Mouse (Mus musculus): ENCODE results near the gene Prpf38b.
"Not testable (repeated sequence)": the region's sequence is repeated elsewhere in the genome, so short reads cannot be mapped to it uniquely, and the experiment has no call there.

The Prpf38b gene

DNA sequence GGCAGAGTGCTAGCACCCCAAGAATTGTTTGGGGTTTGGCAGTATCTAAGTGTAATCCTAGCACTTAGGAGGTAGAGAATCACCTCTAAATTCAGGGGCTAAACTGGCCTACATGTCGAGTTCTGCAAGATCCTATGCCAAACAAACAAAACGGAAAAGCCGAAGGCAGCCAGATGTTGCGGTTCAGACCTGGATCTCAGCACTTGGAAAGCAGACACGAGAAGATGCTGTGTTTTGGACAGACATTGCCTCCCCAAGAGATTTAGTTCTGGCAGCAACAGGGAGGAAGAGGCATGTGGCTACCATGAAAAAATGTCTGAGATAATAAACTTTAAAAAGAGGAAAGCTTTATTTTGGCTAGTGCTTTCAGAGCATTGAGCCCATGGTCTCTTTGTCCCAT is 10.8 kb downstream of the Prpf38b start:
- DNase-seq (ENCODE audit: low spot score): no peak

DNA sequence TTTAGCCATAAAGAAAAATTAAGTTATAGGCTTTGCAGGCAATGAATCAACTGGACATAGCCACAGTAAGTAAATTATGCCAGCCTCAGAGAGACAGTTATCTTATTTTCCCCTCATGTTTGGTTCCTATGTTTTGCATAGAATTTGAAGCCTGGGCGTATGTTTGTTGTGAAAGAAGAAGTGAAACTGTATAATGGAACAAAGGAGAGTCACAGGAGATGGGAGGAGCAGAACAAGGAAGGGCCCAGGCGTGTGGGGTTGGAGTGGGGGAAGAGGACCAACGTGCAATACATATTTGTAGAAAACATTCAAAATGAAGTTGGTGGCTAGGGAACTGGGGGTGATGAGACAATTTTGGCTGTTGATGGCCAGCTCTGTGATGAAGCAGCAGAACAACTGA is 11.4 kb downstream of the Prpf38b start:
- DNase-seq (ENCODE audit: low spot score): no peak

DNA sequence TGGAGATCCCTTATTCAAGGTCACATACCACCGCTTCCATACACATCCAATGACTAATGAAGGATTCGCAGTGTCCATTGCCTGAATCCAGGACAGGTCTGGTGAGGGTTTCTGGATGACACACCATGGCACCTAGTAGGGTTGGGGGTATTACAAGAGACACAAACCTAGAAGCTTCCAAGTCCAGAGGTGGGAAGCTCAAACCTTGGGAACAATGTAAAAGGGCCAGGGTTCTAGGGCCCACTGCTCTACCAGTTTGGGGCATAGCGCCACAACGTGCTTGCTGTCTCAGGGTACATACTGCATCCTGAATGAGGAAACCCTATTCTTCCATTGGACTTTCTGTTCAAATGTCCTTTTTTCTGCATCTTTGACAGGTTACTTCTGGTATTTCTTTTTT is 12.9 kb downstream of the Prpf38b start:
- DNase-seq (ENCODE audit: low spot score): no peak

DNA sequence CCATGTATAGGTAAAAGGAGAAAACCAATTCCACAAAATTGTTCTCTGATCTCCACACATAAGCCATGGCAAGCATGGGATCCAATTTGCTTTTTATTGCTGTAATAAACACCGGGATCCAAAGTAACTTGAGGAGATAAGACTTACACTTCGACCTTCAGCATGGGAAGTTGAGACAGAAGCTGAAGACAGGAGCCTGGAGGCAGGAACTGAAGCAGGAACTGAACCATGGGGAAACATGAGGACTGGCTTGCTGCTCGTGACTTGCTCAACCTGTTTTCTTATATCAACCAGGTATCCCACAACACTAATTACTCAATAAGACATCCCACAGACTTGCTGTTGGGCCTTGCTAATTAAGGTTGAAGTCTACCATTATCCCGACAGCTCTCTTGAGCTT is 18.6 kb downstream of the Prpf38b start:
- no peak for DNase-seq (ENCODE audit: low spot score)

DNA sequence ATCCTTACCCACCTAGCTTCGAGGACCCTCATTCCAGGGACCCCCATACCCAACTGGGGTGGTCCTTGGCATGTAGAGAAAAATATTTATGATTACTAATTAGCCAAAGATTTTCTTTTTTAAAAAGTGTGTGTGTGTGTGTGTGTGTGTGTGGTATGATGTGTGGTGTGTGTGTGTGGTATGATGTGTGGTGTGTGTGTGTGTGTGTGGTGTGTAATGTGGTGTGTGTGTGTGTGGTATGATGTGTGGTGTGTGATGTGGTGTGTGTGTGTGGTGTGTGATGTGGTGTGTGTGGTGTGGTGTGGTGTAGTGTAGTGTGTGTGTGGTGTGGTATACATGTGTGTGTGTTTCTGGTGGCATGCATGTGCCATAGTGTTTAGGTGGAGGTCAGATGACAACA is 19.4 kb downstream of the Prpf38b start:
- DNase-seq (ENCODE audit: low spot score): no peak

DNA sequence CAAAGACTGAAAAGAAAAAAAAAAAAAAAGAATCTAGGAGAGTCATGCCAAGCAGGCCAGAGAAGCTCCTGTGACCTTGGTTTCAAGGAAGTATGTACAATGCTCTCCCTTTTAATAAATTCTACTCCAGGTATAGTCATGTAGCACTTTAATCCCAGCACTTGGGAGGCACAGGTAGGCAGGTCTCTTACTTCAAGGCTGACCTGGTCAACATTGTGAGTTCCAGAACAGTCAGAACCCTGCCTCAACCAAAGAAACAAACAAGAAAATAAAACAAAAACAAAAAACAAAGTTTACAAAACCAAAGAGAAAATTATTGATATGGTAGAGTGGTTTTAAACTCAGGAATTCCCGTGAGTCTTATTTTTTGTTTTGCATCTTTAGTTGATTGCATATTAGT is 21.6 kb downstream of the Prpf38b start, which contains the start of gene Fndc7:
TSS of gene Fndc7 (minus strand) at position 101 of the 400 bp plus-strand sequence.
- DNase-seq (ENCODE audit: low spot score): no peak

DNA sequence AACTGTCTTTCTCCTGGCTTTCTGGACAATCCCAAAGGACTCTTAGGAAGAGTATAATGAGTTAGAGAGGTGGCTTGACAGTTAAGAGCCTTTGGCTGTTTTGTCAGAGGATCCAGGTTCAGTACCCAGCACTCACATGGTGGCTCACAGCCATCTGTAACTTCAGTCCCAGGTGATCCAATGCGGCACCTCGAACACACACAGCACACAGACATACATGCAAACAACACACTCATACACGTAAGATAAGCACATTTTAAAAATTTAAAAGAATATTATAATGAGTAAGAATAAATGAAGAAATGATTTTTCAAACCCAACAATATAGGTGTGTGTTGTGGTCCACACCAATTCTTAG is 23.9 kb downstream of the Prpf38b start:
- DNase-seq (ENCODE audit: low spot score): no peak

DNA sequence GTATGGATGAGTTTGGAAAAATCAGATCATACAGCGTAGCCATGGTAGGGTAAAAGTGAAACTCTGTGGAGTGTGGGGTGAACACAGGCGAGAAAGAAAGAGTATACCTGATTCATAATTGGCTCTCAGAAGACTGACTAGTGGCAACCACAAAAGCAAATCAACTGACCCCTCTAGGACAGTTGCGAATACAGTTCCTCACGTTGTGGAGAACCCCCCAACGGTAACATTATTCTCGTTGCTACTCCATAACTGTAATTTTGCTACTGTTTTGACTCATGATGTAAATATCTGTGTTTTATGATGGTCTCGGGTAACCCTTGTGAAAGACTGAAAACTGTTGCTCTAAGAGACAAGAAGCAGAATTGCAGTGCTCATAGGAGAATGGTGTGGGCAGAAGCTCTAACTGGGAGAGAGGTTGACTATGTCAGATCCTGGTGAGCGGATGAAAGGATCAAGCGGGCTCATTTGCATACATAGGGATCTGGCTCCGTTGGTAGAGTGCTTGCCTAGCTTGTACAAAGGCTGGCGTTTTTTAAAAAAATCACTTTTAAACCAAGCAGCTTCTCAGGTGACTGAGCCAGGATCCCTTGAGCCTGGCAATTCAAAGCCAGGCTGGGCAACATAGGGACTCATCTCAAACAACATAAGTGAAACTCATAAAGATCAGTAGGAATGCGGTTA is 24.5 kb downstream of the Prpf38b start:
- no peak for DNase-seq (ENCODE audit: low spot score)

DNA sequence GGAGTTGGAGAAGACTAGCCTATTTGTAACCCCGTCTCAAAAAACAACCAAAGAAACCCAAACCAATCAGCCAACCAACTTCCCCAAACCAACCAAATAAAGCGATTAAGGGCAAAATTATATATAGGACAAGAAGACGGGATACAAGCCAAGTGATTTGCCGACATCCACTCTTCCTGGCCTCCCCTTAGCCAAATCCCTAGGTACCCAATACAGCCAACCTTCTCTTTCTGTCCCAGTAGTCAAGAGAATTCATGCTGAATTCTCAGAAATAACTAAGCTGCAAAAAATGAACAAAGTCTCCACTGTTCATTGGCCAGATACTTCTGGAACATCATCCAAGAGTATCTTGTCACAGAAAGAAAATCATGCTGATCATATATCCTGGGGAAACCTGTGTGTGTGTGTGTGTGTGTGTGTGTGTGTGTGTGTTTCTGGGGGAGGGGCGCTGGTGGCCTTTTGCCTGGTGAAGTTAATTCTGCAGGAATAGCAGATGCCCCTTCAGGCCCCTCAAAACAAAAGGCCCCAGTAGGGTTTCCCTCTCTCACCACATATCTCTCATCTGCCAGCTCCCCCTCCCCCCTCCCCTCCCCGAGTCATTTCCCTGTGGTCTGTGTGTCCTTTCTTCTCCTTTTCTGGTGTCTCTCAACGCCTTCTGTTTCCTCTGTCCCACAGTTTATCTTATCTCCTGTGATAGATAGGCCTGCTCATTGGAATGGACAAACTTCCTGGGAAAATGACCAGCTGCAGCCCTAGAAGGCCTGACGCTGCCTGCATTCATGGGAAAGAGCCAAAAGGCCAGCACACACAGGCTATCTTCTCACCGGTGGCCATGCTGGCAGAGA is 25.6 kb downstream of the Prpf38b start:
- no peak for DNase-seq (ENCODE audit: low spot score)

DNA sequence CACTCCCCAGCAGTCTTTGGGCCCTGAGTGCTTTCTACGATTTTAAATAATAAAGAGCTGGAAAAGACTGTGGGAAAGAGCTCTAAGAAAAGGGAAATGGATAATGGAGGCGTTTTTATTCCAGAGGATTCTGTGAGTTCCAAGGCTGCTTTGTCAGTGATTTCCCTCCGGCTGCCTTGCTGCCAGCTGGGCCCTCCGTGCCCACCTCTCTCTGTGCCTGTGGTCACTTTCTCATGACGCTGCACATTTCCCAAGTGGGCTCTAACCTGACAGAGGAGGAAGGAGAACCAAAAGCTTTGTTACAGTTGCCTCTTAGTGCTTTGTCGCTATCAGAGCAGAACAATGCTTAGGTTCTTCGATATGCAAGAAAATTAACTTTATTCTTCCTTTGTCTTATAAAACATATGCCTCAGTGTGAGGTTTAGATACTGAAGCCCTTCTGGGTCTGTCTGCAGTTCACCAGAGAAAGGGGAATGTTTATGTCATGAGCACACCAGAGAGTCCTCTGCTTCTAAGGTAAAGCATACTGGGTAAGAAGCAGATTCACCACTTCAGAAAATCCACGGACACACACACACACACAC is 26.7 kb downstream of the Prpf38b start:
- no peak for DNase-seq (ENCODE audit: low spot score)

DNA sequence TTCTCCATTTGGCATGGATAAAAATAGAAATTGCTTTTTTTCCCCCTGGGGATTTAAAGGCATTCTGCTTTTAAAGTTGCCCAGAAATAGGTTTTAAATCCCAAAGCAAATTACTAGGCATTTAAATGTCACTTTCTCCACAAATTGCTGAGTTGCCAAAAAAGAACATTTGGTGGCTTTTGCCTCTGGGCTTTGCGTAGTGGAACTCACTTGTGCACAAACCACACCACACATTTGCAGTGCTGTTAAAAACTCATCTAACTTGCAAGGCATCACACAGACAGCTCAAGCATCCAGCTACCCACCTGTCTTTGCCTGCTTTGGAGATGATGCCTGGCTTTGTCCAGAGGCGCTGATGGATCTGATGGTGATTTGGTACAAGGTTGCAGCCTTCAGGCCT is 28.5 kb downstream of the Prpf38b start:
- DNase-seq (ENCODE audit: low spot score): no peak

DNA sequence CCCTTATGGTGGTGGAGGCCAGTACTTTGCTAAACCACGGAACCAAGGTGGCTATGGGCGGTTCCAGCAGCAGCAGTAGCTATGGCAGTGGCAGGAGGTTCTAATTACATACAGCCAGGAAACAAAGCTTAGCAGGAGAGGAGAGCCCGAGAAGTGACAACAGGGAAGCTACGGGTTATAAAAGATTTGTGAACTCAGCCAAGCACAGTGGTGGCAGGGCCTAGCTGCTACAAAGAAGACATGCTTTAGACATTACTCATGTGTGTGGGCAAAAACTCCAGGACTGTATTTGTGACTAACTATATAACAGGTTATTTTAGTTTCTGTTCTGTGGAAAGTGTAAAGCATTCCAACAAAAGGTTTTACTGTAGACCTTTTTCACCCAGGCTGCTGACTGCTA is 29.7 kb downstream of the Prpf38b start:
- DNase-seq (ENCODE audit: low spot score): not testable (repeated sequence)

DNA sequence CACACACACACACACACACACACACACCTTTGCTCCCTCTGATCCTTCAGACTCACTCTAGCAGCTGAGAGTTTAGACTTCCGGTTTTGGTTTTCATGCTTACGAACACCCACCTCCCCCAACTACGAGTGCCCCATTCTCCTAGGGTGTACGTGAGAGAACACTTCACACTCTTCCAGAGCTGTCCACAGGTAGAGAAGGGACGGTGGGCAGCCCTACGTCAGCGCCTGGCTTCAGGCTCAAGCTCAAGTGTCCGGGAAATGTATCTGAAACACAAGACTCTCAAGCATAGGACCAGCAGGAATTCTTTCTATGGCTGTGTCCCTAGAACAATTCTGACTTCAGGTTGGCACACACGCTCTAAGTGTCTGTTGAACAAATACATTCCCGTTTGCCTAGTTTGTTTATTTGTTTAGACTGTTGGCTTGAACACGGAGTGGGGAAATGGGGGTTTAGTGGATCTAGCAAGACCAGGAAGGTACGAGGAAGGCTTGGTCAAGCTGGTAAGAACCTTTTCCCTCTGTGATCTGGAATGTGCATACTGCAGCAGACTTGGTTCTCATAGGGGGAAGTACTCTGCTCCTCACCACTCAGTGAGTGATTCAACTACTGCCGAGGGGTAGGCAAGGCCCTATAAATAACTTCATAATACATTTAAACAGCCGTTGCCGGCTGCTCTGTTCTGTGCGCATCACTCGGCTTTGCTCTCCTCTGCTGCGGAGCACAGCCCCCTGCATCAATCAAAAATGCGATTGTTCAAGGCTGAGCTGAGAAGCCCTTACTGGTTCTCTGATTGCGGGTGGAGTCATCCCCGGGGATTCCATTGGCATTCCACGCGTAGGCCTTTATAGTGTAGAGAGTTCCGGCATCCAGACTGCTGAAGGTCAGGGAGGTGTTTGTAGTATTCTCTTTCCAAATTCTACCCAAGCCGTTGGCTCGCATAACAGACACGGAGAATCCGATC is 30.7 kb downstream of the Prpf38b start:
- no peak for DNase-seq (ENCODE audit: low spot score)

DNA sequence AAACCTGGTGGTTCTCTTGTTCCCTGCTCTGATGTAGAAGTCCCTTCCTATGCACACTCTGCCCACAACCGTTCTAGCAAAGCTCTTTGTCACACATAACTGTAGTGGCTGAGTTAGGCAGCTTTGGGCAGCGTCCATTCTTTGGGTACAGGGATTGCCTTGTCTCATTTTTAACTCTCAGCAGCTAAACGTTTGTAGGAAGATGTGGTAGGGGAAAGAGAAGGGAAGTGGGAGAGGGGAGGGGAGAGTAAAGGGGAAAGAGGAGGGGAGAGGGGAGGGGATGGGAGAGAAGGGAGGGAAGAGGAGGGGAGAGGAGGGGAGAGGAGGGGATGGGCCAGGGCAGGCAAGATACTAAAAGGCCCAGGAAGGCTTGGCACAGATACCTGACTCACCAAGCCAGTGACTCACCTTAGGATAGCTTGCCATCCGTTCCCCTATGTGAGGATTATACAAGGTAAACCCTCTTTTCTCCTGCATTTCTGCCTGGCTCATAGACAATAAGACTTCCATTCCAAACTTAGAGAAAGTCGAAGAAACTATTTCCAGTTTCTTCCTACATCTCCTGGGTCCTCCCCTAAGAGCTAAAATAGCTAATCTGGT is 31.6 kb downstream of the Prpf38b start:
- DNase-seq (ENCODE audit: low spot score): no peak

DNA sequence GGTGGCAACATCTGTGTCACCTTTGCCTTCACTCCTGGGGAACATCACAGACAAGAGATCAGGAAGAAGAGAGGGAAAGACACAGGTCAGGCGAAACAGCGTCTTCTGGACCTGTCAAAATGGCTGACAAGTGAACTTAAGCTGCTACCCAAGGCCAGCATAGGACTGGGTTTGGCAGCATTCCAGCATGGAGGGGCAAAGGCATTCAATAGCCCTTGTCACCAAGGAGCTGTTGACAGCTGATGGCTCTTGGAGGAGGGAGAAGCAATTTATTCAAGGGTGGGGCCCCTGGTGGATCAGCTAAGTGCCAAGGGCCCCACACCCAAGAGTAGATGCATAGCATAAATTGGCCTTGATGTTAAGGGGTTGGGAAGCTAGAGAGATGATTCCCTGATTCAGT is 32.4 kb downstream of the Prpf38b start:
- no peak for DNase-seq (ENCODE audit: low spot score)

DNA sequence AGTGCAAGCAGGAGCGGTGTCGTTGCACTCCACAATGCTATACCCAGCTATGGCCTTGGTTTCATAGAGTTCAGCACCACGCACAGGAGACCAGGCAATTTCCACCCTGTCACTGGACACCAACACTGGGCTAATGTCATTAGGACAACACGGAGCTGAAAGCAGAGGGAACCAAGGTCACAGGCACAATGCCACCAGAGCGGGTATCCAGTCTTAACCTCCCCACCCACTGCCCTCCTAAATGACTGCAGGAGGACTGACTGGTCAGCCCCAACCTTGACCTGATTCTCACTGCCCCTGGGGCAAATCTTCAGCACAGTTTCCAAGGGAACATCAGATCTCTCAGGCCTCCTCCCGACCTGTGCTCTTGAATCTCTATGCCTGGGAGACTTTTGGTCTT is 40.9 kb downstream of the Prpf38b start:
- DNase-seq (ENCODE audit: low spot score): no peak

DNA sequence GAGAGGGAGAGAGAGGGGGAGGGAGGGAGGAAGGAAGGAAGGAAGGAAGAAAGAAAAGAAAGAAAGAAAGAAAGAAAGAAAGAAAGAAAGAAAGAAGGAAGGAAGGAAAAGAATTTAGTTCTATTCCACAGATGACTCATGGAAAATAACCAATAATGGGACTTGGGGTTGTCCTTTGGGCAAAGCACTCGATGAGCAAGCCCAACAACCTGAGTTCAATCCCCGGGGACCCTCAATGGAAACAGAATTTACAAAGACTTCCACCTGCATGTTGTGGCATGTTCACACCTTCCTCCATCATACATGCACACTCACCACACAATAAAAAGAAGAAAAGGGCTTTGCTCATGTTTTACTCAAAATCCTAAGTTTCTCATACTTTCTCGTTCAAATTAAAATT is 44.1 kb downstream of the Prpf38b start:
- DNase-seq (ENCODE audit: low spot score): no peak

DNA sequence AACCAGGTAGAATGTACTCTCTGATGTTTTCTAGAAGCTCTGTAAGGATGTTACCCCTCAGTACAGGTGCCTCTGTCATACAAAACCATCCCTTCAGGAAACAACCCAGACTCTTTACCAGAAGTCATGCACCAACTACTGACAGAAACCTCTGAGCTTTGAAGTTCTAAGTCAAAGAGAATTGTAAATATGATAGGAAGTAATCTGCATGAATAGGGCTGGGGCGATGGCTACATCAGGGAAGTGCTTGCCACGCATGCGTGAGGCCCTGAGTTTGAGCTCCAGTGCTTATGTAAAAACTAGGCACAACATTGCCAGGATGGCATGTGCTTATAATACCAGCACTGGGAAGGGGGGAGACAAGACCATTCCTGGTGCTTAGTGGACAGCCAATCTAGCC is 45.9 kb downstream of the Prpf38b start:
- no peak for DNase-seq (ENCODE audit: low spot score)

DNA sequence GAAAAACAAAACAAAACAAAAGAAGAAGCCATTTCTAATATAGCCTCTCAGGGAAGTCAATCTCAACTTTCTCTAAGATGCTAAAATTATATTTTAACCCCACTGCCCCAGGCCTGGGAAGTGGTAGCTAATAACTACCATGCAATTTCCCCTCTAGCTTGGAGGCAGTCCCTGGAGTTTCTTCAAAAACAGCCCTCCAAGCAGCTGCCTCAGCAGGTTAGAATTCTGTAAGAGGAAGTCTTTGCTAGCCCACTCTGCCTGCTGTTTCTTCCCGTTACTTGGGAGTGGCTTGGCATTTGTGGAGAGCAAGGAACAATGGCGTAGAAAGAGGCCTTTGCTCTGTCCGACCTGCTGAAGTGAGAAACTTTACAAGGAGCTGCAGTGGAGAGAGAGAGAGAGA is 46.4 kb downstream of the Prpf38b start:
- no peak for DNase-seq (ENCODE audit: low spot score)

DNA sequence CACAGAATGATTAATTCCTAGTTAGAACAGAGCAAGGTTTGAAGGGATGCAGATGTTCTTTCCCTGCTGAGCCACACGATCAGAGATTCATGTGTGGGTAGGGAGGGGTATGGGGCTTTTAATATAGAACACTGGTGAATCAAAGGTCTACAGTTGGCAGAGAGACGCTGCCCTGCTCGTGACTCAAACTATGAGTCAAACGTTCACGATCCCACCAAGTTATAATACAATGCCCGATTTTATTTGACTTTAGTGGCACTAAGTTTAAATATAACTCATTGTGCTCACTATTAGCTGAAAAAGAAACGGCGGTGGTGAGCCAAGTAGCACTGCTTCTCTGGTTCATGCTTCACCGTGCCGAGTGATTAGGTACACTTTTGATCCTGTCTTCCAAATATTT is 48.4 kb downstream of the Prpf38b start:
- no peak for DNase-seq (ENCODE audit: low spot score)

DNA sequence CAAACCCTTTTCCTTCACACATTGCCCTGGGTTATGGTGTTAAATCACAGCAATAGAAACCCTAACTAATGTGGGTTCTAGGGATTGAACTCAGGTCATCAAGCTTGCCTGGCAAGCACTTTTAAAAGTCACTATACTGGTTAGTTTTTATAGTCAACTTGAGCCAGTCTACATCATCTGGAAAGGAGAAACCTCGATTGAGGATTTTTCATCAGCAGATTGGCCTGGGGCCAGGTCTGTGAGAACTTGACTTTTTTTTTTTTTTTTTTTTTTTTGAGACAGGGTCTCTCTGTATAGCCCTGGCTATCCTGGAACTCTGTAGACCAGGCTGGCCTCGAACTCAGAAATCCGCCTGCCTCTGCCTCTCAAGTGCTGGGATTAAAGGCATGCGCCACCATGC is 49.2 kb downstream of the Prpf38b start:
- DNase-seq (ENCODE audit: low spot score): not testable (repeated sequence)

DNA sequence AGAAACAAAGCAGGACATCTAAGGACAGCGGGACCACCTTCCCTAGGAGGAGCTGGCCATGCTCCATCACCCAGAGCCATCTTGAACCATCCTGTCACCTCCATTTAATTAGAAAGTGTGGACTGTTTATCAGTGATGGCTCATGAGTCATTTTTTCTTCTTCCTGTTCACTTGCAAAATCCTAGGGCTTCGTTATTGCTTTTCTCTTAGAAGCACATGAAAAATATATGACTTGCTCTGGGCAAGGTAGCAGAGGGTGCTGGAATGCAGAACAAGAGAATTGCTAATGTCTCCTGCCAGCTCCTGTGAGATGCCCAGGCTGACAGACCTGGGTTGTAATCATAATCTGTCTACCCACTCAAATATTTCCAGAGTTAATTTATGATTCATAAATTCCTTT is 50.7 kb downstream of the Prpf38b start:
- no peak for DNase-seq (ENCODE audit: low spot score)
